Mouse (Mus musculus) cerebellum, adult 8-10 months (tissue): ENCODE measurements around the gene Sap30bp.

ENCODE experiments used
- DNase-seq: peaks from one replicate; pipeline ENCODE4 v3.0.0; 2022

Sap30bp gene

GRCm38 (mm10) chr11:115933108-115933746 is at the start of gene Sap30bp, which contains the start of gene Recql5:
Gene Sap30bp (plus strand): TSS chr11:115933282.
Gene Recql5 (minus strand): TSS chr11:115933477.
- peak; percentile 97 for DNase-seq

GRCm38 (mm10) chr11:115884361-115884760 is 48.7 kb upstream of the Sap30bp start:
- DNase-seq, result no peak

- no peak for DNase-seq
Observed at GRCm38 (mm10) chr11:115885281-115885680, 47.8 kb upstream of the Sap30bp start.

GRCm38 (mm10) chr11:115886446-115886845 is 46.6 kb upstream of the Sap30bp start:
- no peak for DNase-seq

- no peak for DNase-seq
Observed at GRCm38 (mm10) chr11:115888020-115888419, 45.1 kb upstream of the Sap30bp start.

- DNase-seq, result no peak
Observed at GRCm38 (mm10) chr11:115889159-115889558, 43.9 kb upstream of the Sap30bp start.

GRCm38 (mm10) chr11:115892213-115892612 is 40.9 kb upstream of the Sap30bp start:
- DNase-seq, result no peak

- no peak for DNase-seq
Observed at GRCm38 (mm10) chr11:115893071-115893470, 40.0 kb upstream of the Sap30bp start.

GRCm38 (mm10) chr11:115894755-115895520 is 38.1 kb upstream of the Sap30bp start:
- DNase-seq, result peak; percentile 13

GRCm38 (mm10) chr11:115898446-115898845 is 34.6 kb upstream of the Sap30bp start:
- DNase-seq, result no peak

GRCm38 (mm10) chr11:115898886-115899285 is 34.2 kb upstream of the Sap30bp start:
- peak; percentile 69 for DNase-seq

- no peak for DNase-seq
Observed at GRCm38 (mm10) chr11:115899486-115900266, 33.4 kb upstream of the Sap30bp start, which contains the start of gene Smim5. Gene Smim5 (plus strand): TSS chr11:115899966.

- no peak for DNase-seq
Observed at GRCm38 (mm10) chr11:115900561-115901337, 32.3 kb upstream of the Sap30bp start.

GRCm38 (mm10) chr11:115901338-115902161 is 31.5 kb upstream of the Sap30bp start:
- no peak for DNase-seq

GRCm38 (mm10) chr11:115902177-115902576 is 30.9 kb upstream of the Sap30bp start:
- DNase-seq, result no peak

GRCm38 (mm10) chr11:115902831-115903230 is 30.3 kb upstream of the Sap30bp start:
- no peak for DNase-seq

GRCm38 (mm10) chr11:115903384-115904230 is 29.5 kb upstream of the Sap30bp start:
- no peak for DNase-seq

GRCm38 (mm10) chr11:115904231-115904955 is 28.7 kb upstream of the Sap30bp start:
- DNase-seq, result no peak

- no peak for DNase-seq
Observed at GRCm38 (mm10) chr11:115904956-115905790, 27.9 kb upstream of the Sap30bp start.
